Mouse (Mus musculus) heart, adult 2 months (tissue): ENCODE measurements at regions not wholly inside any gene's neighbourhood (a gene's known extent, or its start where the extent isn't known, plus 50 kb on each side); places are given as distances from the start of the nearest gene placed in this dataset.

Experiments
- CTCF ChIP-seq: fragments of 200-600 bp; IDR thresholded peaks from 2 replicates; pipeline ENCODE4 v1.8.1; 2022; ENCODE audit warnings: antibody characterized with exemption, mild to moderate bottlenecking, moderate library complexity
- EP300 ChIP-seq: fragments of 200-500 bp; IDR thresholded peaks from 2 replicates; pipeline ENCODE4 v1.6.1; 2011; ENCODE audit warnings: low read depth, low read length, control low read depth; ENCODE audit not compliant: insufficient read depth
- POLR2A ChIP-seq: fragments of 200-500 bp; IDR thresholded peaks from 2 replicates; pipeline ENCODE4 v1.6.1; 2011; ENCODE audit warnings: mild to moderate bottlenecking, low read depth, low read length, control low read depth; ENCODE audit not compliant: insufficient read depth

- TF ChIP-seq POLR2A (peak; percentile 44; the same call in 1 of the 2 replicates), CTCF (no peak), EP300 (peak; percentile 98)
Measured at GRCm38 (mm10) chr13:110902994-110903644, 351.7 kb upstream of the Actbl2 start.
